Mouse (Mus musculus) adrenal gland, postnatal 25 days (tissue): Measurements from ENCODE around the gene Gpc6. TPM values are rescaled to one million over a fixed set of nuclear protein-coding genes. Genes with fewer than 3 reads are reported as not detected.

Experiments used
- DNase-seq: peaks from one replicate; pipeline ENCODE4 v3.0.0; 2021; ENCODE audit warnings: mixed read lengths
- total RNA-seq: library from RNA; stranded (reverse); gene quantifications from 2 replicates; pipeline ENCODE4 v1.2.3, GENCODE M21; 2021

The Gpc6 gene
- total RNA-seq, 1 experiment from 2014 or later = 12.1 TPM

- DNase-seq = no peak
Observed at GRCm38 (mm10) chr14:117239694-117240427, 314.7 kb downstream of the Gpc6 start.

- no peak for DNase-seq
Observed at GRCm38 (mm10) chr14:117245631-117246030, 320.5 kb downstream of the Gpc6 start.

GRCm38 (mm10) chr14:117256192-117256591 lies 331.1 kb downstream of the Gpc6 start:
- no peak for DNase-seq

GRCm38 (mm10) chr14:117265653-117266052 lies 340.5 kb downstream of the Gpc6 start:
- no peak for DNase-seq

- DNase-seq = no peak
Observed at GRCm38 (mm10) chr14:117267823-117268601, 342.9 kb downstream of the Gpc6 start.

- DNase-seq = no peak
Observed at GRCm38 (mm10) chr14:117283631-117284030, 358.5 kb downstream of the Gpc6 start.

- no peak for DNase-seq
Observed at GRCm38 (mm10) chr14:117293746-117294145, 368.6 kb downstream of the Gpc6 start.

- no peak for DNase-seq
Observed at GRCm38 (mm10) chr14:117296207-117296838, 371.2 kb downstream of the Gpc6 start.

- DNase-seq = no peak
Observed at GRCm38 (mm10) chr14:117301019-117301418, 375.9 kb downstream of the Gpc6 start.

GRCm38 (mm10) chr14:117303901-117304722 lies 379.0 kb downstream of the Gpc6 start:
- no peak for DNase-seq

GRCm38 (mm10) chr14:117304723-117305010 lies 379.6 kb downstream of the Gpc6 start:
- no peak for DNase-seq

GRCm38 (mm10) chr14:117309997-117310520 lies 384.9 kb downstream of the Gpc6 start:
- no peak for DNase-seq

- no peak for DNase-seq
Observed at GRCm38 (mm10) chr14:117324214-117324613, 399.1 kb downstream of the Gpc6 start.

GRCm38 (mm10) chr14:117332256-117332655 lies 407.1 kb downstream of the Gpc6 start:
- DNase-seq = no peak

GRCm38 (mm10) chr14:117337271-117337670 lies 412.2 kb downstream of the Gpc6 start:
- DNase-seq = no peak

- no peak for DNase-seq
Observed at GRCm38 (mm10) chr14:117340549-117340948, 415.4 kb downstream of the Gpc6 start.

- DNase-seq = no peak
Observed at GRCm38 (mm10) chr14:117344505-117344904, 419.4 kb downstream of the Gpc6 start.

- no peak for DNase-seq
Observed at GRCm38 (mm10) chr14:117346372-117346885, 421.3 kb downstream of the Gpc6 start.

GRCm38 (mm10) chr14:117351296-117351695 lies 426.2 kb downstream of the Gpc6 start:
- DNase-seq = no peak

- no peak for DNase-seq
Observed at GRCm38 (mm10) chr14:117361155-117361964, 436.2 kb downstream of the Gpc6 start.

- DNase-seq = no peak
Observed at GRCm38 (mm10) chr14:117361965-117362309, 436.8 kb downstream of the Gpc6 start.
